15 mouse cellular contexts compared by ENCODE assay signal in genomic region chr3:58385060-58385459, GRCm38 (mm10).
"Had no signal": no experiment of that assay in that cellular context is flagged by ENCODE, and none has a peak within 500 bp of the region (broad histone marks: within the 10 kb centered on the region; RNA-seq: fewer than 3 reads in every experiment).

No protein-coding gene starts in this region.

- H3K4me1 ChIP-seq: neural tube, embryonic 15.5 days; stomach, embryonic 15.5 days had no signal

- H3K4me3 ChIP-seq: neural tube, embryonic 15.5 days; stomach, embryonic 15.5 days had no signal

- H3K9ac ChIP-seq: neural tube, embryonic 15.5 days; stomach, embryonic 15.5 days had no signal

- H3K27ac ChIP-seq: neural tube, embryonic 15.5 days; stomach, embryonic 15.5 days; stomach, postnatal 0 days had no signal

- H3K27me3 ChIP-seq: neural tube, embryonic 15.5 days; stomach, embryonic 15.5 days had no signal

- DNase-seq: retina, postnatal 1 day; right cerebral cortex, adult 18-20 months; right cerebral cortex, postnatal 14 days; right cerebral cortex, postnatal 25 days; right cerebral cortex, postnatal 4 days; spleen, adult 18-20 months; thymus, adult 18-20 months; thymus, adult 2 months; thymus, postnatal 14 days; thymus, postnatal 25 days; thymus, postnatal 36 days; thymus, postnatal 4 days had no signal

- H3K36me3 ChIP-seq: neural tube, embryonic 15.5 days; stomach, embryonic 15.5 days had no signal
